In genomic region chr7:123113590-123113989, GRCm38 (mm10) we compare ENCODE assay signal across 22 mouse cellular contexts. TPM values are rescaled to one million over a fixed set of nuclear protein-coding genes. Genes with fewer than 3 reads are reported as not detected.
DNase-seq lines count a peak whose midpoint lies in the region; ATAC-seq lines count a peak whose summit lies in the region.
"Had no signal": no experiment of that assay in that cellular context is flagged by ENCODE, and none has a peak within 500 bp of the region (broad histone marks: within the 10 kb centered on the region; RNA-seq: fewer than 3 reads in every experiment).

No protein-coding gene starts in this region.

- DNase-seq in frontal cortex, postnatal 10 days (ENCODE audit: low spot score in 2 of 2) = no peak
- DNase-seq in left cerebral cortex, adult 18-20 months (ENCODE audit: low spot score in 2 of 2) = peak; percentile 25 to 43
- DNase-seq in left cerebral cortex, adult 11 months (ENCODE audit: low spot score) = no peak
- DNase-seq in right cerebral cortex, postnatal 25 days = peak; percentile 19
- DNase-seq in right cerebral cortex, postnatal 4 days = no peak
- no peak for DNase-seq in urinary bladder, adult 18-20 months (ENCODE audit: low spot score in 2 of 2)
- DNase-seq: adrenal gland, adult 8-10 months; adrenal gland, postnatal 14 days; adrenal gland, postnatal 36 days; B cell, adult 2 months; cerebellum, adult 11 months; cerebellum, adult 18-20 months; cerebellum, adult 8-10 months; cerebellum, adult 9-11 months; cerebellum, postnatal 14 days; cerebellum, postnatal 36 days; embryo, embryonic 11 days had no signal

- ATAC-seq in frontal cortex, adult (ENCODE audit: low TSS enrichment) = peak; percentile 65; the same call in 1 of the 2 replicates
- ATAC-seq: activated CD4-positive, CD25-positive, alpha-beta regulatory T cell, adult 4 months; CD4-positive, CD25-positive, alpha-beta regulatory T cell, adult 4 months; forebrain, embryonic 14.5 days; Patski had no signal

RNA-seq across cellular contexts. Expression of gene Tnrc6a, which starts 10.1 kb away (rescaled TPM):
- total RNA-seq in left cerebral cortex, adult 18-20 months (2021) = 10 to 100 TPM; 51.5 to 52.9 TPM

Comparison
In these comparisons a context has a peak if more than half of its experiments do, and no peak if none do; other contexts are left out.
1. DNase-seq: peak in left cerebral cortex, adult 18-20 months (2 of 2) and right cerebral cortex, postnatal 25 days (single experiment); none in frontal cortex, postnatal 10 days (0 of 2), left cerebral cortex, adult 11 months (single experiment), right cerebral cortex, postnatal 4 days (single experiment) and urinary bladder, adult 18-20 months (0 of 2).